Mouse (Mus musculus): ENCODE measurements around the gene Ciapin1. TPM values are rescaled to one million over a fixed set of nuclear protein-coding genes. Genes with fewer than 3 reads are reported as not detected.

The Ciapin1 gene
- total and polyA plus RNA-seq, 2 experiments from 2014 or later: 50.1 to 120 TPM

DNA sequence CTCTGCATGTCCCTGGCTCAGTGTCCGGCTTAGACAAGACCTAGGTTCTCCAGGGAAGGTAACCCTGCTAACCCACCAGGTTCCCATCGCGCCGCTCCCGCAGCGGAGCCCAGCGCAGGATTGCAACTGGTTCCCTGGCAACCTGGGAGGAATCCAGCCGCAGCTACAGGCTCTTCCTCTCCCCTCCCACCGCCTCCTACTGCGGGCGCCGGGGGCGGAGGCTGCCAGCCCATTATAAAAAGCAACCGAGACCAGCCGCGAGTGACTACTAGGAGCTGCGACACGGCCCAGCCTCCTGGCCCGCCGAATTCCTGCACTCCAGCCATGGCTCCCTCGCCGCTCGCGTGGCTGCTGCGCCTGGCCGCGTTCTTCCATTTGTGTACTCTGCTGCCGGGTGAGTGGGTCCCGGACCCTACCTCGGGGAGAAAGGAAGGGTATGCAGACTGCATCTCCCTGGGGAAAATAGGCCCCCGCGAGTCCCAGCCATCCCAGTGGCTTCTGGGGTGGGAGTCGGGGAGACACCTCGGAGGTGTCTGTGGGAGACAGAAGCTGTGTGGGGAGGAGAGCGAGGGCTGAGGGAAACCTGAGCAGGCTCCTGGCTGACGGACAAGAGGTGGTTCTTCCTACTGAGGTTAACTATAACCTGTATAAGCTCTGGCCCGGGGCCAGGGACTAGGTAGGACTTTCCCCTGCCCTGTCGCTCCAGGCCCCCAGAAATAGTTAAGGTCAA is 66.1 kb downstream of the Ciapin1 start, which contains the start of gene Cx3cl1:
Gene Cx3cl1 (plus strand): TSS at position 69 of the 730 bp plus-strand sequence.
- ATAC-seq (peak; percentile 89), DNase-seq (peak; percentile 88)
- Histone ChIP-seq H3K9ac (peak within 1 kb of the TSS; percentile 81), H3K4me2 (ENCODE audit: low read depth) (peak within 1 kb of the TSS; percentile 83), H3K4me3 (ENCODE audit: low read depth, low read length) (peak within 1 kb of the TSS; percentile 61), H3K9me3 (ENCODE audit: low read length) (no peaks in the 10 kb centered on the region), H3K27me3 (ENCODE audit: insufficient read depth, low read length) (no peaks in the 10 kb centered on the region), H3K27ac (ENCODE audit: low read depth, low read length) (peak within 1 kb of the TSS; percentile 76), H3K36me3 (ENCODE audit: insufficient read depth) (no peaks in the 10 kb centered on the region), H3K4me1 (ENCODE audit: insufficient read depth) (peaks cover 9% of the 10 kb centered on the region; the same call in 1 of the 2 replicates)
- WGBS: under 1% methylated on average over 38 of the region's 38 CpGs
- TF ChIP-seq CTCF (IDR thresholded peaks at IDR 0.05; ENCODE audit: low read depth): no peak

DNA sequence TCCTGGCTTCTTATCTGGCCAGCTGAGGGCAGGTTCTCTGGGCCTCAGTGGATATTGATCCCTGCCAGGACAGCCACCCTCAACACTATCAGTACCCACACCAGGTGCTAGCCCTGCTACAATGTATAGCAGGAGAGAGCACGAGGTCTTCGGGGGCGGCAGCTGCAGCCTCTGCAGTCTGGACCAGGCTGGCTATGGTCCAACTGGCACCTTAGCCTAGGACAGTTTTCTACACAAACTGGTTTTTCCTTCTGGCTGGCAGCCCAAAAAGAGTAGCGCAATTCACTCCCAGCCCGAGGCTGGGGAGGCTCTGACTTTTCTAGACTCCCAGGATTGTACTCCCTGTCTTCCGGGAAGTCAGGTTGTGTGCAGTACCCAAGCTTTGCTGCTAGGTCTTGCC is 67.2 kb downstream of the Ciapin1 start:
- no peak overlapping the region for H3K27ac ChIP-seq (ENCODE audit: low read depth, low read length)
- H3K4me1 ChIP-seq (ENCODE audit: insufficient read depth): peaks cover 9% of the 10 kb centered on the region; the same call in 1 of the 2 replicates
- TF ChIP-seq CTCF (IDR thresholded peaks at IDR 0.05; ENCODE audit: low read depth): no peak
- WGBS: 13% methylated on average over 6 of the region's 6 CpGs
- no peaks in the 10 kb centered on the region for H3K36me3 ChIP-seq (ENCODE audit: insufficient read depth)
- H3K4me2 ChIP-seq (ENCODE audit: low read depth): no peak overlapping the region
- no peak overlapping the region for H3K9ac ChIP-seq
- H3K27me3 ChIP-seq (ENCODE audit: insufficient read depth, low read length): no peaks in the 10 kb centered on the region
- H3K4me3 ChIP-seq (ENCODE audit: low read depth, low read length): no peak overlapping the region
- no peaks in the 10 kb centered on the region for H3K9me3 ChIP-seq (ENCODE audit: low read length)
- DNase-seq: peak; percentile 43
- no peak for ATAC-seq

Other genes with a start within 250 kb of the Ciapin1 start
- gene Rspry1, start 236.4 kb downstream of the Ciapin1 start, total RNA-seq (2014; rRNA removed): 53.5 and 55.8 TPM in 2 replicates
- gene Rspry1, start 236.4 kb downstream of the Ciapin1 start, polyA plus RNA-seq (2015; fragmentation: Nextera tagmentation; extraction: Ambion mirVana): 26.2 and 32.0 TPM in 2 replicates
- gene Fam192a, start 236.4 kb downstream of the Ciapin1 start, total RNA-seq (2014; rRNA removed): 44.5 and 51.4 TPM in 2 replicates
- gene Fam192a, start 236.4 kb downstream of the Ciapin1 start, polyA plus RNA-seq (2015; fragmentation: Nextera tagmentation; extraction: Ambion mirVana): 71.5 and 79.9 TPM in 2 replicates
- gene Arl2bp, start 171.8 kb downstream of the Ciapin1 start, total RNA-seq (2014; rRNA removed): 112 and 136 TPM in 2 replicates
- gene Arl2bp, start 171.8 kb downstream of the Ciapin1 start, polyA plus RNA-seq (2015; fragmentation: Nextera tagmentation; extraction: Ambion mirVana): 154 and 183 TPM in 2 replicates
- 4.6 and 11.6 TPM in 2 replicates for gene Pllp, start 142.1 kb downstream of the Ciapin1 start, total RNA-seq (2014; rRNA removed)
- 6.8 and 8.6 TPM in 2 replicates for gene Pllp, start 142.1 kb downstream of the Ciapin1 start, polyA plus RNA-seq (2015; fragmentation: Nextera tagmentation; extraction: Ambion mirVana)
- gene Ccl22, start 92.8 kb downstream of the Ciapin1 start, total RNA-seq (2014; rRNA removed): not detected in 2 replicates
- gene Ccl22, start 92.8 kb downstream of the Ciapin1 start, polyA plus RNA-seq (2015; fragmentation: Nextera tagmentation; extraction: Ambion mirVana): 0.15 TPM in 1 of 2 replicates, not detected in the other
- 61.5 and 68.7 TPM in 2 replicates for gene Cx3cl1, start 66.3 kb downstream of the Ciapin1 start, total RNA-seq (2014; rRNA removed)
- 61.8 and 80.0 TPM in 2 replicates for gene Cx3cl1, start 66.3 kb downstream of the Ciapin1 start, polyA plus RNA-seq (2015; fragmentation: Nextera tagmentation; extraction: Ambion mirVana)
- gene Ccl17, start 27.9 kb downstream of the Ciapin1 start, total RNA-seq (2014; rRNA removed): not detected in 2 replicates
- gene Ccl17, start 27.9 kb downstream of the Ciapin1 start, polyA plus RNA-seq (2015; fragmentation: Nextera tagmentation; extraction: Ambion mirVana): 4.7 and 5.0 TPM in 2 replicates
- 87.3 and 89.6 TPM in 2 replicates for gene Coq9, start within 50 bp of the Ciapin1 start, total RNA-seq (2014; rRNA removed)
- gene Coq9, start within 50 bp of the Ciapin1 start, polyA plus RNA-seq (2015; fragmentation: Nextera tagmentation; extraction: Ambion mirVana): 45.4 and 52.6 TPM in 2 replicates
- 59.5 and 82.7 TPM in 2 replicates for gene Polr2c, start 19.1 kb upstream of the Ciapin1 start, total RNA-seq (2014; rRNA removed)
- gene Polr2c, start 19.1 kb upstream of the Ciapin1 start, polyA plus RNA-seq (2015; fragmentation: Nextera tagmentation; extraction: Ambion mirVana): 101 and 119 TPM in 2 replicates
- 123 and 171 TPM in 2 replicates for gene Dok4, start 38.0 kb upstream of the Ciapin1 start, total RNA-seq (2014; rRNA removed)
- 97.5 and 117 TPM in 2 replicates for gene Dok4, start 38.0 kb upstream of the Ciapin1 start, polyA plus RNA-seq (2015; fragmentation: Nextera tagmentation; extraction: Ambion mirVana)
- gene Ccdc102a, start 79.7 kb upstream of the Ciapin1 start, total RNA-seq (2014; rRNA removed): 6.8 and 8.1 TPM in 2 replicates
- 4.4 and 4.8 TPM in 2 replicates for gene Ccdc102a, start 79.7 kb upstream of the Ciapin1 start, polyA plus RNA-seq (2015; fragmentation: Nextera tagmentation; extraction: Ambion mirVana)
- gene Adgrg5, start 85.3 kb upstream of the Ciapin1 start, total RNA-seq (2014; rRNA removed): 0.10 TPM in 1 of 2 replicates, not detected in the other
- 0.06 and 0.12 TPM in 2 replicates for gene Adgrg5, start 85.3 kb upstream of the Ciapin1 start, polyA plus RNA-seq (2015; fragmentation: Nextera tagmentation; extraction: Ambion mirVana)
- gene Adgrg1, start 136.4 kb upstream of the Ciapin1 start, total RNA-seq (2014; rRNA removed): 107 and 188 TPM in 2 replicates
- 79.8 and 101 TPM in 2 replicates for gene Adgrg1, start 136.4 kb upstream of the Ciapin1 start, polyA plus RNA-seq (2015; fragmentation: Nextera tagmentation; extraction: Ambion mirVana)
- 0.67 and 1.2 TPM in 2 replicates for gene Adgrg3, start 179.3 kb upstream of the Ciapin1 start, total RNA-seq (2014; rRNA removed)
- gene Adgrg3, start 179.3 kb upstream of the Ciapin1 start, polyA plus RNA-seq (2015; fragmentation: Nextera tagmentation; extraction: Ambion mirVana): 0.47 and 0.69 TPM in 2 replicates
- 1.9 and 4.4 TPM in 2 replicates for gene Drc7, start 216.7 kb upstream of the Ciapin1 start, total RNA-seq (2014; rRNA removed)
- 2.1 and 3.7 TPM in 2 replicates for gene Drc7, start 216.7 kb upstream of the Ciapin1 start, polyA plus RNA-seq (2015; fragmentation: Nextera tagmentation; extraction: Ambion mirVana)
- gene Katnb1, start 242.8 kb upstream of the Ciapin1 start, total RNA-seq (2014; rRNA removed): 43.9 and 50.6 TPM in 2 replicates
- 44.7 and 49.5 TPM in 2 replicates for gene Katnb1, start 242.8 kb upstream of the Ciapin1 start, polyA plus RNA-seq (2015; fragmentation: Nextera tagmentation; extraction: Ambion mirVana)

Data from forebrain, postnatal 0 days (tissue).